Mouse (Mus musculus): ENCODE measurements around the gene Proser3. TPM values are rescaled to one million over a fixed set of nuclear protein-coding genes. Genes with fewer than 3 reads are reported as not detected.

The Proser3 gene
- polyA plus RNA-seq, 1 experiment from 2014 or later = 12.7 TPM

- peaks cover 33% of the 10 kb centered on the region for H3K4me1 ChIP-seq (replicated peaks)
- 9% methylated on average over 26 of the region's 26 CpGs for WGBS
- 0 out of 2 replicates have a peak, but pooled peaks cover 11% of the 10 kb centered on the region for H3K27me3 ChIP-seq (replicated peaks)
- H3K9ac ChIP-seq = peak overlapping the region; percentile 80
- H3K9me3 ChIP-seq (replicated peaks) = no peaks in the 10 kb centered on the region
- H3K4me3 ChIP-seq = peak overlapping the region; percentile 74
- no peak overlapping the region for H3K27ac ChIP-seq (ENCODE audit: poor library complexity, severe bottlenecking)
- H3K4me2 ChIP-seq = peak overlapping the region; percentile 96
- H3K36me3 ChIP-seq = peaks cover 32% of the 10 kb centered on the region
- no peak; the same call in 1 of the 2 replicates for ATAC-seq (ENCODE audit: insufficient number of reproducible peaks, low FRiP score)
These were observed 18.0 kb downstream of the Proser3 start for GRCm38 (mm10) chr7:30533941-30534632.

- peaks cover 38% of the 10 kb centered on the region for H3K36me3 ChIP-seq
- 0 out of 2 replicates have a peak, but pooled peaks cover 11% of the 10 kb centered on the region for H3K27me3 ChIP-seq (replicated peaks)
- ATAC-seq (ENCODE audit: insufficient number of reproducible peaks, low FRiP score) = no peak
- H3K4me1 ChIP-seq (replicated peaks) = peaks cover 33% of the 10 kb centered on the region
- H3K4me2 ChIP-seq = peak overlapping the region; percentile 96
- no peak overlapping the region for H3K4me3 ChIP-seq
- 36% methylated on average over 8 of the region's 8 CpGs for WGBS
- H3K27ac ChIP-seq (ENCODE audit: poor library complexity, severe bottlenecking) = no peak overlapping the region
- peak overlapping the region; percentile 15; the same call in 1 of the 2 replicates for H3K9ac ChIP-seq
- H3K9me3 ChIP-seq (replicated peaks) = no peaks in the 10 kb centered on the region
These were observed 19.2 kb downstream of the Proser3 start for GRCm38 (mm10) chr7:30532931-30533330.

GRCm38 (mm10) chr7:30531291-30531815 lies 20.7 kb downstream of the Proser3 start:
- no peak overlapping the region for H3K9ac ChIP-seq

GRCm38 (mm10) chr7:30526981-30527380 lies 25.1 kb downstream of the Proser3 start:
- no peak for ATAC-seq (ENCODE audit: insufficient number of reproducible peaks, low FRiP score)
- Histone ChIP-seq H3K36me3 (peaks cover 78% of the 10 kb centered on the region), H3K27me3 (replicated peaks) (peaks cover 26% of the 10 kb centered on the region), H3K4me2 (no peak overlapping the region), H3K27ac (ENCODE audit: poor library complexity, severe bottlenecking) (no peak overlapping the region), H3K9me3 (replicated peaks) (no peaks in the 10 kb centered on the region), H3K4me3 (no peak overlapping the region), H3K9ac (no peak overlapping the region), H3K4me1 (replicated peaks) (peaks cover 18% of the 10 kb centered on the region)
- 80% methylated on average over 14 of the region's 14 CpGs for WGBS

More at GRCm38 (mm10) chr7:30531291-30531815, 20.7 kb downstream of the Proser3 start:
- Histone ChIP-seq H3K4me1 (replicated peaks) (peaks cover 39% of the 10 kb centered on the region), H3K27me3 (replicated peaks) (0 out of 2 replicates have a peak, but pooled peaks cover 11% of the 10 kb centered on the region), H3K36me3 (peaks cover 50% of the 10 kb centered on the region), H3K27ac (ENCODE audit: poor library complexity, severe bottlenecking) (no peak overlapping the region), H3K4me2 (no peak overlapping the region), H3K9me3 (replicated peaks) (no peaks in the 10 kb centered on the region), H3K4me3 (no peak overlapping the region)
- ATAC-seq (ENCODE audit: insufficient number of reproducible peaks, low FRiP score) = no peak
- WGBS = 76% methylated on average over 9 of the region's 9 CpGs

- Histone ChIP-seq H3K4me1 (replicated peaks) (peaks cover 12% of the 10 kb centered on the region), H3K36me3 (peaks cover 72% of the 10 kb centered on the region), H3K4me3 (no peak overlapping the region), H3K27me3 (replicated peaks) (peaks cover 26% of the 10 kb centered on the region), H3K9me3 (replicated peaks) (no peaks in the 10 kb centered on the region), H3K4me2 (peak overlapping the region; percentile 27), H3K9ac (peak overlapping the region; percentile 15; the same call in 1 of the 2 replicates), H3K27ac (ENCODE audit: poor library complexity, severe bottlenecking) (no peak overlapping the region)
- ATAC-seq (ENCODE audit: insufficient number of reproducible peaks, low FRiP score) = no peak
- WGBS = 22% methylated on average over 17 of the region's 17 CpGs
These were observed 25.7 kb downstream of the Proser3 start for GRCm38 (mm10) chr7:30526399-30526798.

GRCm38 (mm10) chr7:30525954-30526353 lies 26.1 kb downstream of the Proser3 start:
- 25% methylated on average over 10 of the region's 10 CpGs for WGBS
- no peak overlapping the region for H3K4me3 ChIP-seq
- H3K27ac ChIP-seq (ENCODE audit: poor library complexity, severe bottlenecking) = no peak overlapping the region

GRCm38 (mm10) chr7:30524487-30524886 lies 27.6 kb downstream of the Proser3 start:
- 68% methylated on average over 6 of the region's 6 CpGs for WGBS
- H3K4me2 ChIP-seq = no peak overlapping the region
- peaks cover 12% of the 10 kb centered on the region for H3K4me1 ChIP-seq (replicated peaks)
- H3K9ac ChIP-seq = no peak overlapping the region
- no peak overlapping the region for H3K27ac ChIP-seq (ENCODE audit: poor library complexity, severe bottlenecking)
- no peak overlapping the region for H3K4me3 ChIP-seq
- H3K27me3 ChIP-seq (replicated peaks) = peaks cover 22% of the 10 kb centered on the region
- peaks cover 59% of the 10 kb centered on the region for H3K36me3 ChIP-seq
- no peaks in the 10 kb centered on the region for H3K9me3 ChIP-seq (replicated peaks)
- ATAC-seq (ENCODE audit: insufficient number of reproducible peaks, low FRiP score) = no peak

More at GRCm38 (mm10) chr7:30525954-30526353, 26.1 kb downstream of the Proser3 start:
- peak overlapping the region; percentile 15; the same call in 1 of the 2 replicates for H3K9ac ChIP-seq
- H3K4me1 ChIP-seq (replicated peaks) = peaks cover 12% of the 10 kb centered on the region
- peak overlapping the region; percentile 27 for H3K4me2 ChIP-seq
- peaks cover 26% of the 10 kb centered on the region for H3K27me3 ChIP-seq (replicated peaks)
- ATAC-seq (ENCODE audit: insufficient number of reproducible peaks, low FRiP score) = no peak
- H3K9me3 ChIP-seq (replicated peaks) = no peaks in the 10 kb centered on the region
- H3K36me3 ChIP-seq = peaks cover 72% of the 10 kb centered on the region

GRCm38 (mm10) chr7:30522871-30523270 lies 29.2 kb downstream of the Proser3 start:
- H3K4me2 ChIP-seq = no peak overlapping the region
- H3K36me3 ChIP-seq = peaks cover 43% of the 10 kb centered on the region
- no peak overlapping the region for H3K27ac ChIP-seq (ENCODE audit: poor library complexity, severe bottlenecking)
- H3K9me3 ChIP-seq (replicated peaks) = no peaks in the 10 kb centered on the region
- 81% methylated on average over 10 of the region's 10 CpGs for WGBS
- no peak overlapping the region for H3K9ac ChIP-seq
- peaks cover 30% of the 10 kb centered on the region for H3K27me3 ChIP-seq (replicated peaks)
- no peak overlapping the region for H3K4me3 ChIP-seq
- no peak for ATAC-seq (ENCODE audit: insufficient number of reproducible peaks, low FRiP score)
- peaks cover 12% of the 10 kb centered on the region for H3K4me1 ChIP-seq (replicated peaks)

- Histone ChIP-seq H3K9ac (no peak overlapping the region), H3K4me3 (no peak overlapping the region), H3K9me3 (replicated peaks) (no peaks in the 10 kb centered on the region), H3K4me1 (replicated peaks) (peaks cover 2% of the 10 kb centered on the region; the same call in 1 of the 2 replicates), H3K36me3 (peaks cover 28% of the 10 kb centered on the region), H3K4me2 (no peak overlapping the region), H3K27ac (ENCODE audit: poor library complexity, severe bottlenecking) (no peak overlapping the region), H3K27me3 (replicated peaks) (peaks cover 36% of the 10 kb centered on the region)
- no peak for ATAC-seq (ENCODE audit: insufficient number of reproducible peaks, low FRiP score)
- WGBS = 77% methylated on average over 5 of the region's 5 CpGs
These were observed 31.2 kb downstream of the Proser3 start for GRCm38 (mm10) chr7:30520856-30521255.

GRCm38 (mm10) chr7:30520396-30520795 lies 31.7 kb downstream of the Proser3 start:
- H3K9ac ChIP-seq = no peak overlapping the region
- no peaks in the 10 kb centered on the region for H3K9me3 ChIP-seq (replicated peaks)
- no peaks in the 10 kb centered on the region for H3K4me1 ChIP-seq (replicated peaks)
- H3K27me3 ChIP-seq (replicated peaks) = peaks cover 41% of the 10 kb centered on the region
- H3K4me2 ChIP-seq = no peak overlapping the region
- peaks cover 24% of the 10 kb centered on the region for H3K36me3 ChIP-seq
- WGBS = 81% methylated on average over 4 of the region's 4 CpGs
- H3K4me3 ChIP-seq = no peak overlapping the region
- no peak for ATAC-seq (ENCODE audit: insufficient number of reproducible peaks, low FRiP score)
- H3K27ac ChIP-seq (ENCODE audit: poor library complexity, severe bottlenecking) = no peak overlapping the region

GRCm38 (mm10) chr7:30518325-30518724 lies 33.8 kb downstream of the Proser3 start:
- no peak overlapping the region for H3K9ac ChIP-seq
- no peak overlapping the region for H3K27ac ChIP-seq (ENCODE audit: poor library complexity, severe bottlenecking)
- H3K4me3 ChIP-seq = no peak overlapping the region
- no peaks in the 10 kb centered on the region for H3K9me3 ChIP-seq (replicated peaks)
- H3K27me3 ChIP-seq (replicated peaks) = peaks cover 40% of the 10 kb centered on the region
- H3K36me3 ChIP-seq = peaks cover 5% of the 10 kb centered on the region
- no peak for ATAC-seq (ENCODE audit: insufficient number of reproducible peaks, low FRiP score)
- WGBS = 31% methylated on average over 8 of the region's 8 CpGs
- no peak overlapping the region for H3K4me2 ChIP-seq
- no peaks in the 10 kb centered on the region for H3K4me1 ChIP-seq (replicated peaks)
